Mouse (Mus musculus): ENCODE data around the gene Rab1a. TPM values are rescaled to one million over a fixed set of nuclear protein-coding genes. Genes with fewer than 3 reads are reported as not detected.

Gene Rab1a
- polyA plus RNA-seq, 1 experiment from 2014 or later, result 271 TPM

GRCm38 (mm10) chr11:20243214-20243913 is 42.1 kb downstream of the Rab1a start:
- Histone ChIP-seq H3K27me3 (no peaks in the 10 kb centered on the region), H3K4me3 (no peak overlapping the region), H3K36me3 (peaks cover 43% of the 10 kb centered on the region), H3K9ac (no peak overlapping the region), H3K9me3 (replicated peaks) (no peaks in the 10 kb centered on the region), H3K4me1 (peaks cover 26% of the 10 kb centered on the region), H3K27ac (no peak overlapping the region; the same call in 1 of the 2 replicates), H3K4me2 (replicated peaks) (no peak overlapping the region)
- 53% methylated on average over 9 of the region's 9 CpGs for WGBS
- 0 out of 2 replicates have a peak, but pooled peaks have one; percentile 14 for ATAC-seq (ENCODE audit: low FRiP score)

GRCm38 (mm10) chr11:20244336-20245290 is 43.4 kb downstream of the Rab1a start:
- H3K9me3 ChIP-seq (replicated peaks), result no peaks in the 10 kb centered on the region
- H3K4me2 ChIP-seq (replicated peaks), result no peak overlapping the region
- peaks cover 28% of the 10 kb centered on the region for H3K4me1 ChIP-seq
- no peak for ATAC-seq (ENCODE audit: low FRiP score)
- H3K27me3 ChIP-seq, result no peaks in the 10 kb centered on the region
- no peak overlapping the region for H3K4me3 ChIP-seq
- H3K36me3 ChIP-seq, result peaks cover 31% of the 10 kb centered on the region
- no peak overlapping the region for H3K9ac ChIP-seq
- no peak overlapping the region for H3K27ac ChIP-seq
- 81% methylated on average over 16 of the region's 16 CpGs for WGBS

GRCm38 (mm10) chr11:20245316-20245715 is 44.1 kb downstream of the Rab1a start:
- no peak overlapping the region for H3K4me2 ChIP-seq (replicated peaks)
- no peak overlapping the region for H3K9ac ChIP-seq
- no peak for ATAC-seq (ENCODE audit: low FRiP score)
- H3K4me3 ChIP-seq, result no peak overlapping the region
- H3K27me3 ChIP-seq, result no peaks in the 10 kb centered on the region
- peaks cover 32% of the 10 kb centered on the region for H3K4me1 ChIP-seq
- no peak overlapping the region for H3K27ac ChIP-seq
- WGBS, result 90% methylated on average over 6 of the region's 6 CpGs
- peaks cover 24% of the 10 kb centered on the region for H3K36me3 ChIP-seq
- H3K9me3 ChIP-seq (replicated peaks), result no peaks in the 10 kb centered on the region

- Histone ChIP-seq H3K9me3 (replicated peaks) (no peaks in the 10 kb centered on the region), H3K4me1 (peaks cover 32% of the 10 kb centered on the region), H3K4me3 (no peak overlapping the region), H3K27ac (no peak overlapping the region), H3K36me3 (peaks cover 12% of the 10 kb centered on the region), H3K4me2 (replicated peaks) (0 out of 2 replicates have a peak overlapping the region, but pooled peaks have one; percentile 11), H3K27me3 (no peaks in the 10 kb centered on the region), H3K9ac (no peak overlapping the region)
- ATAC-seq (ENCODE audit: low FRiP score), result no peak
- 71% methylated on average over 1 of the region's 1 CpGs for WGBS
These were observed 45.4 kb downstream of the Rab1a start for GRCm38 (mm10) chr11:20246616-20247015.

- 0 out of 2 replicates have a peak overlapping the region, but pooled peaks have one; percentile 92 for H3K4me3 ChIP-seq
- no peak for ATAC-seq (ENCODE audit: low FRiP score)
- no peak overlapping the region for H3K9ac ChIP-seq
- H3K27ac ChIP-seq, result no peak overlapping the region
- peak overlapping the region; percentile 87 for H3K4me2 ChIP-seq (replicated peaks)
- H3K9me3 ChIP-seq (replicated peaks), result no peaks in the 10 kb centered on the region
- 79% methylated on average over 8 of the region's 8 CpGs for WGBS
- peaks cover 32% of the 10 kb centered on the region for H3K4me1 ChIP-seq
- H3K27me3 ChIP-seq, result no peaks in the 10 kb centered on the region
- H3K36me3 ChIP-seq, result peaks cover 8% of the 10 kb centered on the region
These were observed 46.1 kb downstream of the Rab1a start for GRCm38 (mm10) chr11:20247146-20247855.

GRCm38 (mm10) chr11:20248277-20248676 is 47.0 kb downstream of the Rab1a start:
- Histone ChIP-seq H3K4me1 (peaks cover 32% of the 10 kb centered on the region), H3K9ac (peak overlapping the region; percentile 92), H3K9me3 (replicated peaks) (peaks cover 2% of the 10 kb centered on the region; the same call in 1 of the 2 replicates), H3K27me3 (no peaks in the 10 kb centered on the region), H3K4me3 (peak overlapping the region; percentile 92), H3K4me2 (replicated peaks) (peak overlapping the region; percentile 87), H3K27ac (peak overlapping the region; percentile 87; the same call in 1 of the 2 replicates), H3K36me3 (peaks cover 8% of the 10 kb centered on the region)
- ATAC-seq (ENCODE audit: low FRiP score), result no peak
- 18% methylated on average over 4 of the region's 4 CpGs for WGBS

GRCm38 (mm10) chr11:20248840-20249239 is 47.6 kb downstream of the Rab1a start:
- ATAC-seq (ENCODE audit: low FRiP score), result peak; percentile 83
- Histone ChIP-seq H3K9me3 (replicated peaks) (peaks cover 6% of the 10 kb centered on the region; the same call in 1 of the 2 replicates), H3K4me2 (replicated peaks) (peak overlapping the region; percentile 87), H3K36me3 (peaks cover 8% of the 10 kb centered on the region), H3K4me1 (peaks cover 32% of the 10 kb centered on the region), H3K27ac (peak overlapping the region; percentile 87), H3K27me3 (no peaks in the 10 kb centered on the region), H3K9ac (peak overlapping the region; percentile 92), H3K4me3 (peak overlapping the region; percentile 92)
- WGBS, result 1% methylated on average over 38 of the region's 39 CpGs

- WGBS, result under 1% methylated on average over 59 of the region's 59 CpGs
- peak within 1 kb of the TSS; percentile 87 for H3K4me2 ChIP-seq (replicated peaks)
- H3K4me3 ChIP-seq, result peak within 1 kb of the TSS; percentile 92
- H3K27ac ChIP-seq, result peak within 1 kb of the TSS; percentile 87
- ATAC-seq (ENCODE audit: low FRiP score), result peak; percentile 99
- peaks cover 6% of the 10 kb centered on the region; the same call in 1 of the 2 replicates for H3K9me3 ChIP-seq (replicated peaks)
- peak within 1 kb of the TSS; percentile 92 for H3K9ac ChIP-seq
- H3K36me3 ChIP-seq, result peaks cover 5% of the 10 kb centered on the region
- peaks cover 29% of the 10 kb centered on the region for H3K4me1 ChIP-seq
- H3K27me3 ChIP-seq, result no peaks in the 10 kb centered on the region
These were observed 48.3 kb downstream of the Rab1a start, which contains the start of gene Cep68 for GRCm38 (mm10) chr11:20249296-20250110. Cep68 (minus strand) TSS chr11:20249429.

GRCm38 (mm10) chr11:20250476-20251178 is 49.4 kb downstream of the Rab1a start:
- H3K27me3 ChIP-seq, result no peaks in the 10 kb centered on the region
- no peak overlapping the region for H3K4me2 ChIP-seq (replicated peaks)
- H3K27ac ChIP-seq, result no peak overlapping the region
- peaks cover 26% of the 10 kb centered on the region for H3K4me1 ChIP-seq
- H3K4me3 ChIP-seq, result no peak overlapping the region
- no peak for ATAC-seq (ENCODE audit: low FRiP score)
- H3K36me3 ChIP-seq, result no peaks in the 10 kb centered on the region
- WGBS, result 90% methylated on average over 6 of the region's 6 CpGs
- no peak overlapping the region for H3K9ac ChIP-seq
- peaks cover 6% of the 10 kb centered on the region; the same call in 1 of the 2 replicates for H3K9me3 ChIP-seq (replicated peaks)

- no peak overlapping the region for H3K27ac ChIP-seq
- H3K27me3 ChIP-seq, result no peaks in the 10 kb centered on the region
- no peak overlapping the region for H3K4me2 ChIP-seq (replicated peaks)
- peaks cover 8% of the 10 kb centered on the region for H3K4me1 ChIP-seq
- H3K36me3 ChIP-seq, result no peaks in the 10 kb centered on the region
- WGBS, result 85% methylated on average over 2 of the region's 2 CpGs
- peaks cover 6% of the 10 kb centered on the region; the same call in 1 of the 2 replicates for H3K9me3 ChIP-seq (replicated peaks)
- no peak overlapping the region for H3K4me3 ChIP-seq
- H3K9ac ChIP-seq, result no peak overlapping the region
- no peak for ATAC-seq (ENCODE audit: low FRiP score)
These were observed 51.9 kb downstream of the Rab1a start for GRCm38 (mm10) chr11:20253088-20253487.

All from hindbrain, embryonic 12.5 days (tissue).